Mouse (Mus musculus) ES-E14 (cell line): ENCODE results near the gene Pllp.

Experiments used
- CHD2 ChIP-seq: IDR thresholded peaks from 2 replicates; pipeline ENCODE4 v1.6.1; 2014; ENCODE audit warnings: mild to moderate bottlenecking, low read depth, low read length, inconsistent platforms
- ZNF384 ChIP-seq: IDR thresholded peaks from 2 replicates; pipeline ENCODE4 v1.6.1; 2012; ENCODE audit warnings: low read depth, low read length, inconsistent platforms

GRCm38 (mm10) chr8:94725998-94726397 is 29.9 kb upstream of the Pllp start:
- TF ChIP-seq ZNF384: no peak
- TF ChIP-seq CHD2: no peak
